ENCODE assay signal across 8 mouse cellular contexts in the genomic region with DNA sequence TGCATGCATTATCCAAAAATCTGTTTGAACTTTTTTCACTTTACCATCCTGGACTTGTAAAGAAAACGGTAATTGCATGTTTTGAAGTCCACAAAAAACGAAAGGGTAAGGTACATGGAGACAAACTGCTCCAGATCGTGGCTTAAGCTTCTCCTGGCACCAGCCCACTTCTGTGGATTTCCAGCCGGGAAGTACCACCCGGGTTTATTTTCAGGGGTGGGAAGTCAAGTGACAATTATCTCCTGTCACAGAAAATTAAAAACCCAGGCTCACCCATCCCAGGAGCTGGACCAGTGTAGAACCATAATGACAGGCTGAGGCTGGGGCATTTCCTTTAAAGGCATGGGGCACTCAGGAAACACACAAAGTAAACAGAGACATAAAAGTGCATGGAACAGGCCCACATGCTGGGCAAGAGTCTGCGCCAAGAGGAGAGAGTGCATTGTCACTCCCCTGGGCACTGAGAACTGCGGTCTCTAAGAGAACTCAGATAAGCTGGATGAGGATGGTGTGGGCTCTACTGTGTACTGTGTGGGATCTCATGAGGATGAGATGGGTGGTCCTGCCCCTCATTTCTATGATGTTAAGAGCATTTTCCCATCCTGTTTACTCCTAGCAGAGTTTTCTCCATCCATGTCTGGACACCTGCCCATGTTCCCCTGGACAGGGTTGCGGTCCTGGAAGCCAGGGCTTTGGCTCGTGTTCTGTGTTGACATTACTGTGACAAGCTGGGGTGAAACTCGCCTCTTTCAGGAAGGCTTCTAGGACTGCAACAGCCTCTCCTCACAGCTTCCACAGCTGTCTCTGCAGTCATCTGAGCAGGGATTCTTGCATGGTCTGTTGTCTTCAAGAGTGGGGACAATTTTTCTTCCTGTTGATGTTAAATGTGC.
DNase-seq lines count a peak whose midpoint lies in the region; ATAC-seq and TF ChIP-seq lines count a peak whose summit lies in the region.
"Had no signal": no experiment of that assay in that cellular context is flagged by ENCODE, and none has a peak within 500 bp of the region (broad histone marks: within the 10 kb centered on the region; RNA-seq: fewer than 3 reads in every experiment).

No protein-coding gene starts in this region.

- H3K9me3 ChIP-seq in heart, postnatal 0 days (replicated peaks; ENCODE audit: control insufficient read depth, low read length), result no peaks in the 10 kb centered on the region
- H3K9me3 ChIP-seq in limb, embryonic 12.5 days, result no peaks in the 10 kb centered on the region
- H3K9me3 ChIP-seq: liver, embryonic 15.5 days had no signal

- peaks cover 6% of the 10 kb centered on the region; the same call in 1 of the 2 replicates for H3K4me1 ChIP-seq in heart, postnatal 0 days (ENCODE audit: control insufficient read depth, insufficient read depth)
- H3K4me1 ChIP-seq in limb, embryonic 12.5 days (replicated peaks), result peaks cover 11% of the 10 kb centered on the region
- no peaks in the 10 kb centered on the region for H3K4me1 ChIP-seq in small intestine, adult 2 months (ENCODE audit: control insufficient read depth, insufficient read depth, insufficient read length, low read length)
- H3K4me1 ChIP-seq: liver, embryonic 15.5 days had no signal

- WGBS in heart, postnatal 0 days, result 28% methylated on average over 10 of the region's 10 CpGs
- 34% methylated on average over 10 of the region's 10 CpGs for WGBS in limb, embryonic 12.5 days
- 40% methylated on average over 10 of the region's 10 CpGs for WGBS in small intestine, adult 2 months

- DNase-seq in left cerebral cortex, postnatal 4 days, result peak; percentile 40
- DNase-seq in left cerebral cortex, adult 8-10 months (ENCODE audit: low spot score in 2 of 2), result no peak
- no peak for DNase-seq in heart, postnatal 0 days (ENCODE audit: low spot score)
- DNase-seq in frontal cortex, postnatal 25 days (ENCODE audit: low spot score in 2 of 2), result no peak
- no peak for DNase-seq in layer of hippocampus, adult 9-10 months (ENCODE audit: low spot score)

- H3K27me3 ChIP-seq in heart, postnatal 0 days (ENCODE audit: control insufficient read depth, insufficient read depth, low read length), result no peaks in the 10 kb centered on the region
- no peaks in the 10 kb centered on the region for H3K27me3 ChIP-seq in limb, embryonic 12.5 days
- H3K27me3 ChIP-seq in small intestine, adult 2 months (ENCODE audit: control insufficient read depth, insufficient read depth, low read length), result no peaks in the 10 kb centered on the region
- H3K27me3 ChIP-seq: liver, embryonic 15.5 days had no signal

- TF ChIP-seq POLR2A in small intestine, adult 2 months (IDR thresholded peaks at IDR 0.05; ENCODE audit: low read depth, low read length), result no peak

- peak; percentile 73; the same call in 1 of the 2 replicates for ATAC-seq in heart, postnatal 0 days (ENCODE audit: insufficient read depth, low read depth)
- no peak for ATAC-seq in limb, embryonic 12.5 days (ENCODE audit: insufficient number of reproducible peaks, insufficient read depth, low FRiP score, low TSS enrichment, low read depth)

- H3K27ac ChIP-seq in heart, postnatal 0 days (ENCODE audit: low read depth), result 0 out of 2 replicates have a peak overlapping the region, but pooled peaks have one; percentile 22
- H3K27ac ChIP-seq in limb, embryonic 12.5 days, result 0 out of 2 replicates have a peak overlapping the region, but pooled peaks have one; percentile 37
- peak overlapping the region; percentile 35; the same call in 1 of the 2 replicates for H3K27ac ChIP-seq in small intestine, adult 2 months (ENCODE audit: insufficient read depth, low read depth, low read length)
- H3K27ac ChIP-seq: liver, embryonic 15.5 days had no signal

- H3K36me3 ChIP-seq in heart, postnatal 0 days (replicated peaks; ENCODE audit: control insufficient read depth, insufficient read depth, low read length), result no peaks in the 10 kb centered on the region
- no peaks in the 10 kb centered on the region for H3K36me3 ChIP-seq in limb, embryonic 12.5 days
- no peaks in the 10 kb centered on the region for H3K36me3 ChIP-seq in small intestine, adult 2 months (ENCODE audit: control insufficient read depth, insufficient read depth, low read length)
- H3K36me3 ChIP-seq: liver, embryonic 15.5 days had no signal

- H3K4me2 ChIP-seq in heart, postnatal 0 days (ENCODE audit: low read depth, low read length), result peak overlapping the region; percentile 27; the same call in 1 of the 2 replicates
- H3K4me2 ChIP-seq in limb, embryonic 12.5 days, result peak overlapping the region; percentile 20; the same call in 1 of the 2 replicates
- H3K4me2 ChIP-seq: liver, embryonic 15.5 days had no signal

- no peak overlapping the region for H3K4me3 ChIP-seq in heart, postnatal 0 days (ENCODE audit: low read depth, low read length)
- H3K4me3 ChIP-seq in limb, embryonic 12.5 days (replicated peaks), result no peak overlapping the region
- no peak overlapping the region for H3K4me3 ChIP-seq in small intestine, adult 2 months (ENCODE audit: low read depth, low read length)
- H3K4me3 ChIP-seq: liver, embryonic 15.5 days had no signal

- no peak overlapping the region for H3K9ac ChIP-seq in heart, postnatal 0 days (replicated peaks; ENCODE audit: low read depth, low read length)
- H3K9ac ChIP-seq in limb, embryonic 12.5 days (replicated peaks), result no peak overlapping the region
- H3K9ac ChIP-seq: liver, embryonic 15.5 days had no signal

- intact Hi-C loops in left cerebral cortex, postnatal 4 days (cut with DNase I), result no loop called here

- no peak for TF ChIP-seq EP300 in heart, postnatal 0 days (IDR thresholded peaks at IDR 0.05; ENCODE audit: low read depth)

- no peak for TF ChIP-seq CTCF in heart, postnatal 0 days (IDR thresholded peaks at IDR 0.05; ENCODE audit: low read depth)
- no peak for TF ChIP-seq CTCF in small intestine, adult 2 months (IDR thresholded peaks at IDR 0.05; ENCODE audit: extremely low read depth, insufficient read length, insufficient replicate concordance, low read depth, low read length)
